Mouse (Mus musculus): ENCODE results near the gene Tex35.
A peak's percentile ranks its signal among the peaks of the same experiment; 100 is the strongest.

The Tex35 gene

GRCm38 (mm10) chr1:157108580-157108979, at the start of gene Tex35:
Gene Tex35 (minus strand): TSS chr1:157108680.
- DNase-seq (ENCODE audit: low read depth) = no peak

- no peak for DNase-seq (ENCODE audit: low read depth)
Measured at GRCm38 (mm10) chr1:157153781-157154180, 45.3 kb upstream of the Tex35 start.

GRCm38 (mm10) chr1:157150107-157150506, 41.6 kb upstream of the Tex35 start:
- DNase-seq (ENCODE audit: low read depth) = no peak

- DNase-seq (ENCODE audit: low read depth) = no peak
Measured at GRCm38 (mm10) chr1:157144621-157145020, 36.1 kb upstream of the Tex35 start.

GRCm38 (mm10) chr1:157143326-157143932, 34.9 kb upstream of the Tex35 start:
- DNase-seq (ENCODE audit: low read depth) = no peak

GRCm38 (mm10) chr1:157141014-157141413, 32.5 kb upstream of the Tex35 start:
- DNase-seq (ENCODE audit: low read depth) = no peak

- DNase-seq (ENCODE audit: low read depth) = no peak
Measured at GRCm38 (mm10) chr1:157137854-157138241, 29.4 kb upstream of the Tex35 start.

- DNase-seq (ENCODE audit: low read depth) = no peak
Measured at GRCm38 (mm10) chr1:157137132-157137853, 28.8 kb upstream of the Tex35 start.

- no peak for DNase-seq (ENCODE audit: low read depth)
Measured at GRCm38 (mm10) chr1:157128219-157128618, 19.7 kb upstream of the Tex35 start.

- DNase-seq (ENCODE audit: low read depth) = no peak
Measured at GRCm38 (mm10) chr1:157123836-157124235, 15.4 kb upstream of the Tex35 start.

GRCm38 (mm10) chr1:157119168-157119567, 10.7 kb upstream of the Tex35 start:
- no peak for DNase-seq (ENCODE audit: low read depth)

- no peak for DNase-seq (ENCODE audit: low read depth)
Measured at GRCm38 (mm10) chr1:157117440-157117839, 9.0 kb upstream of the Tex35 start.

- no peak for DNase-seq (ENCODE audit: low read depth)
Measured at GRCm38 (mm10) chr1:157114492-157114891, 6.0 kb upstream of the Tex35 start.

GRCm38 (mm10) chr1:157110287-157110835, 1.9 kb upstream of the Tex35 start:
- DNase-seq (ENCODE audit: low read depth) = no peak

GRCm38 (mm10) chr1:157101122-157101865, 7.2 kb downstream of the Tex35 start:
- peak; percentile 51 for DNase-seq (ENCODE audit: low read depth)

- DNase-seq (ENCODE audit: low read depth) = no peak
Measured at GRCm38 (mm10) chr1:157095534-157095933, 12.9 kb downstream of the Tex35 start.

GRCm38 (mm10) chr1:157092622-157093021, 15.9 kb downstream of the Tex35 start:
- no peak for DNase-seq (ENCODE audit: low read depth)

GRCm38 (mm10) chr1:157092140-157092539, 16.3 kb downstream of the Tex35 start:
- DNase-seq (ENCODE audit: low read depth) = no peak

- DNase-seq (ENCODE audit: low read depth) = no peak
Measured at GRCm38 (mm10) chr1:157090835-157091234, 17.6 kb downstream of the Tex35 start.

- peak; percentile 47 for DNase-seq (ENCODE audit: low read depth)
Measured at GRCm38 (mm10) chr1:157086097-157086994, 22.1 kb downstream of the Tex35 start.

- no peak for DNase-seq (ENCODE audit: low read depth)
Measured at GRCm38 (mm10) chr1:157082931-157083330, 25.5 kb downstream of the Tex35 start.

- DNase-seq (ENCODE audit: low read depth) = peak; percentile 53
Measured at GRCm38 (mm10) chr1:157081999-157082398, 26.5 kb downstream of the Tex35 start.
